Mouse (Mus musculus) 3134 (cell line): ENCODE data around the gene Med29.
"Not testable (repeated sequence)": the region's sequence is repeated elsewhere in the genome, so short reads cannot be mapped to it uniquely, and the experiment has no call there.

ENCODE experiments used
- DNase-seq: peaks from one replicate; pipeline ENCODE4 v3.0.0-alpha.2; 2011; ENCODE audit warnings: low spot score; ENCODE audit not compliant: insufficient read length; ENCODE audit errors: extremely low read depth

Gene Med29

DNA sequence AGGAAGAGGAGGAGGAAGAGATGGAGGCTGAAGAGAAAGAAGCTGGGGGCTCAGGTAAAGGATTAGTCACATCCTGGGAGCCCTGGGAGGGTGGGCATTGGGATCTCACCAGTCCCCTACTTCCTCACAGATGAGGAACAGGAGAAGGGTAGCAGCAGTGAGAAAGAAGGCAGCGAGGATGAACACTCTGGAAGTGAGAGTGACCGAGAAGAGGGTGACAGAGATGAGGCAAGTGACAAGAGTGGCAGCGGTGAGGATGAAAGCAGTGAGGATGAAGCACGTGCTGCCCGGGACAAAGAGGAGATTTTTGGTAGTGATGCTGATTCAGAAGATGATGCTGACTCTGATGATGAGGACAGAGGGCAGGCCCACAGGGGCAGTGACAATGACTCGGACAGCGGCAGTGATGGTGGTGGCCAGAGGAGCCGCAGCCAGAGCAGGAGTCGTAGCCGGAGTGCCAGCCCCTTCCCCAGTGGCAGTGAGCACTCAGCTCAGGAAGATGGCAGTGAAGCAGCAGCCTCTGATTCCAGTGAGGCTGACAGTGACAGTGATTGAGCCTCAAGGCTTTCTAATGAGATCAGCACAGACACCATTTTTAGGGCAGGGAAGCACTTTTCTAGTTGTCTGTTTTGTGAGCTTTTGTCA, 6.3 kb upstream of the Med29 start:
- DNase-seq: no peak

DNA sequence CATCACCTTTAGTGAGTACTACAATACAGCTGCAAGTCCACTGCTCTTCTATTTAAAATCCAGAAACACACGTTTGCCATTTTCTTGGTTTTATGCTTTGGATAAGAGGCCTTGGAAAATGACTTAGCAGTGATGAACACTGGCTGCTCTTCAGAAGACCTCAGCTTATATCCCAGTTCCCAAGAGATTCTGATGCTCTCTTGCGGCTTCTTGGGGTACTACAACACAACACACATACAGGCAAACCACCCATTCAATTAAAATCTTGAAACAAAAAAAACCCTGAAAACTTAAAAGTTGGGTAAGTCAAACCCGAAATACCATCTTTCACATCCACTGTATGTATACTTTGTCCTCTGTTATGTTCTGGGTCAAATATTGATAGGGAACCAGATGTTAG, 5.5 kb upstream of the Med29 start:
- DNase-seq: no peak

DNA sequence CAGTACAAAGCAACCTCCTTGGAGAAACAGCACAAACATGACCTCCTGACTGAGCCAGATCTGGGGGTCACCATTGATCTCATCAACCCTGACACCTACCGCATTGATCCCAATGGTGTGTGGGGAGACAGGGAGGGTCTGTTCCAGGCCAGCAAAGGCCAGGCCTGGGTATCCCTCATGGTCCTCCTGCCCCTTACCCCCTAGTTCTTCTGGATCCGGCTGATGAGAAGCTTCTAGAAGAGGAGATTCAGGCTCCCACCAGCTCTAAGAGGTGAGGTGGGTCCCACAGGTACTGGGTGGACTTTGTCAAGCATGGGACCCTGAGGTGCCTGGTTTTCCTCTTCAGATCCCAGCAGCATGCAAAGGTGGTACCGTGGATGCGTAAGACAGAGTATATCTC, 2.9 kb upstream of the Med29 start:
- DNase-seq: no peak

DNA sequence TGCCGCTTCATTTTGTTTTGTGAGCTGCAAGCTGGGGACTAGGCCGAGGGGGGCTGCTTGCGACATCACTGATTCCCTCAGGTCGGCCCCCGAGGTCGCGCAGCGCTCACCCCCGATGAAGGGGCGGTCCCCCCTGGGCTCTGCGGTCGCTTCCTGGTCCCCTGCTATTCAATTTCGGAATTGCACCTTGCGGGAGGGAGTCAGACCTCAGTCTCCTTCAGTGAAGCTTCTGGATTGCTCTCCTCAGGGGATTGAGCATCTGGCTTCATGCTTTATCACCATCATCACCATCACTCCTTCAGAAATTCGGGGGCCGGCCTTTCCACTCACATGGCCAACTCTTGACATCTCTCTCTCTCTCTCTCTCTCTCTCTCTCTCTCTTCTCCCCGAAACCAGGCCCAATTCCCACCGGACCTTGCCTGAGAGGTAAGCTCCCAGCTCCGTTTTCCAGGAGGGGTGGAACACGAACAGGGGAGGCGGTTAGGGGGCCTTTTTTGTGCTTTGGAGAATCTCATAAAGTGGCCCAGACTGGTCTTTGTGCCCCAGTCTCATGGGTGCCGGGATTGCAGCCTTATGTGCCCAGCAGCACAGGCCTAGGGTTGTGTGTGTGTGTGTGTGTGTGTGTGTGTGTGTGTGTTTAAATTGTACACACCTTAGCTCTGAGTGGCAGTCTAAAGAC, 904 bp upstream of the Med29 start:
- DNase-seq: no peak

DNA sequence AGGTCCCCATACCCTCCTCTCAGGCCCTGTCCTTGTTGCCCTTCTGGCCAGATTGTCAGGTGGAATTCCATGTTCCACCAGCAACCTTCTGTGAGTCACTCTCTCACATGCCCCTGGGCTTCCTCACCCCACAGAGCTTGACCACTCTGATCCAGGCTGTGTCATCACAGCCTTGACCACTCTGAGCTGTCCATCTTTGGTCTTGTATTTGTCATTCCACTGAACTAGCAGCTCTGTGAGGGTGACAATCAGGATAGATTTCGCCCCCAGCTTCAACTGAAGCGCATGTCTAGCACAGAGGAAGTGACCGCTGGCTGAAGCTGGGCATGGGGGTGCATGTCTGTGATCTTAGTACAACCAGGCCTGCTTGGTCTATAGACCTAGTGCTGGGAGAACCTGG, 2.2 kb downstream of the Med29 start:
- no peak for DNase-seq

DNA sequence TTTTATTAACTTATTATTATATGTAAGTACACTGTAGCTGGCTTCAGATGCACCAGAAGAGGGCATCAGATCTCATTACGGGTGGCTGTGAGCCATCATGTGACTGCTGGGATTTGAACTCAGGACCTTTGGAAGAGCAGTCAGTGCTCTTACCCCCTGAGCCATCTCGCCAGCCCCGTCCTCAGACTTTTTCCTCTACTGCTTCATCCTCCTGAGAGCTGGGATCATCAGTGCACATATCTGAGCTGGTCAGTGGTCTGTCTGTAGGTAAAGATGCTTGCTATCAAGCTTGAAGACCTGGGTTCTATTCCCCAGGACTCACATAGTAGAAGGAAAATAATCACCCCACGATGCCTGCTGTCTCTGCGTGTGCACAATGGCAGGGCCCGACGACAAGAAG, 5.1 kb downstream of the Med29 start:
- DNase-seq: not testable (repeated sequence)

DNA sequence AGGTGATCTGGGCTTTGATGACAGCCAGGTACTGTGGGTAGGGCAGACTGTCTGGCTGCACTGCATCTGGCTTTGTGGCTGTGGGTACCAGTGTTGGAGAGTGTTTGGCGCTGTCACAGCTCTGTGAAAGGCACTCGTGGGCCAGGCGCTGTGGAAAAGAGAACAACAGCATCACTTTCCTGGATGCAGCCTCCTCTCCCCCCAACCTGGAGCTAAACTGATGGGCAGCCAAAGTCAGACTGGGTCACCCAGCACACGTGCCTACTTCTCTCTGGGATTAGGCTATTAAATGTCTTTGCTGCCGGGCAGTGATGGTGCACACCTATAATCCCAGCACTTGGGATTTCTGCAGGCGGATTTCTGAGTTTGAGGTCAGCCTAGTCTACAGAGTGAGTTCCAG, 5.6 kb downstream of the Med29 start:
- DNase-seq: not testable (repeated sequence)

DNA sequence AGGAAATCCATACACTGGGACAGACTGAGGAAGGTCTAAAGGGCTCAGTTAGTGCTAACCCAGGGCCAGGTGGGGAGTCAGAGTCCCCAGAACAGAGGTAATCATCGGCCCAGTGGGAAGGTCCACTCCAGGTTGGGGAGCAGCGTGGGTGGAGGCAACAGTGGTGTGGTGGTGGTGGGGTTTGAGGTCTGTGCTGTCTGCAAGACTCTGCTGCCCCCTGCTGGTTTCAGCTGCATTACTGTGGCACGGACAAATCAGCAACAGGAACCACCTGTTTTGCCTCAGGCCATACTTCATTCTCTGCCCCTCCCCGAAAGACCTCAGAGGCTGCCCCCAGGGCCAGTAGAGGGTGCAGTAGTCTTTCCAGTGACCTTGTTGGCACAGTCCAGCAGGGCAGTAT, 6.0 kb downstream of the Med29 start:
- peak; percentile 65 for DNase-seq

DNA sequence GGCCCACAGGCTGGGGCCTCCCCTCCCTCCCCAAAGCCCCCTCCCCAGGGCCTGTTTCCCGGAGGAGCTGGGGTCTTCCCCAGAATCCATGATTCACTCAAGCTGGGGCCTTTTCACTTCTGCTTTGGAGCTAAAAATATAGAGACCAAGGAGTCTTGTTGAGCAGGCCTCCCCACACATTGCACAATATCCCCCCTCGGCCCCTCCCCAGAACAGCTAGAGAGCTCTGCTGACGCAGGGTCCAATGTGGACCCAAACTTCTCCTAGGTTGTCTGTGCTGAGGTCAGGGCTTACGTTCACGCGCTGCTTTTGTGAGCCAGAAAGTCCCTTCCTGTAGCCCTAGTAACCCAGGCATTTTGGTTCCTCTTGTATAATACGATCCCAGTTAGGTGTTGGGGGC, 6.5 kb downstream of the Med29 start:
- no peak for DNase-seq

DNA sequence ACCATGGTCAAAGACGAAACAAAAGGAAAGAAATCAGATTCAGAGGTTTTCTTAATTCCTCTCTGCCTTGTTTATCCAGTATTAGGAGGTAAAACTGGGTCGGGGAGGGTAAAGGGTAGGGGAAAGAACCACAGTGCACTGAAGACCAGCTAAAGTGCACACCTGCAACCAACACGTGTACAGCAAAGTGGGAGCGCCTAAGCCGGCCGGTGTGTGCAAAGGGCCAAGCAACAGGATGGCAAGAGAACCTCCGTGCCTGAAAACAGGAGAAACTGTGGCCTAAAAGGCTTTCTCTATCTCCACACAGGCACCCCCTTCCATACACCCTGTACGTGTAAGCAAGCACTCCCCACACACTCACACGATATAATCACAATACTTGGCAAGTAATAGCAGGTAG, 7.3 kb downstream of the Med29 start:
- DNase-seq: no peak

DNA sequence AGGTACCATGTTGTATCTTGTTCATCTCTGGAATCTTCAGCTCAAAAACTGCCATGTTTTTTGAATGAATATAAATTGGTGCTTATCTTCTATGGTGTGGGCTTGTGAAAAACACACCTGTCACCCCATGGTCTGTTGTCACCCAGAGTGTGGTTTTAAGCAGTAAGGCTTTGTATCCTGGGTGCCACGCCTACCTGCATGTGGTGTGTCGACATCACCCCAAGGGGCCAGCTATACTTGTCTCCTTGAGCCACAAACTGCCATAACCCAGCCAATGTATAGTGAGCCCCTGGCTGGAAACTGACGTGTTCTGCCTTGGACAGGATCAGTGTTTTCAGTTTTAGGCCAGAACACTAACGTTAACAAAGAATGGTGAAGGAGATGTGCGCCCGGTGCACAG, 8.3 kb downstream of the Med29 start:
- no peak for DNase-seq

DNA sequence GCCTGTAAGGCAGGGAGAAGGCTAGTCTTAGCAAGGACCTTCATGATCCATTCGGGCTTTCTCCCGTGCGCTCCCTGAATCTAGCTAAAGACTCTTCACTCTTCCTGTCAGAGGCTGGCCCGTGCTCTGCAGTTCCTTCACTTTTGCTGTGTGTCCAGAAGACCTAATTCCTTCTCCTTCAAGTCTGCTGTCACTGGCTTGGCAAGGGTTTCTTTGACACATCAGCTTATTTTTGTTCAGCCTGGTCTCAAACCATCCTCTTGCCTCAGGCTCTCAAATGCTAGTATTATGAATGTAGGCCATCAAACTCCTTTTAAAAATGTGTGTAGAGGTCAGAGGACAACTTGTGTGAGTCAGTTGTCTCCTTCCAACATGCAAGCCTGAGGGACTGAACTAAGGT, 8.9 kb downstream of the Med29 start:
- no peak for DNase-seq

DNA sequence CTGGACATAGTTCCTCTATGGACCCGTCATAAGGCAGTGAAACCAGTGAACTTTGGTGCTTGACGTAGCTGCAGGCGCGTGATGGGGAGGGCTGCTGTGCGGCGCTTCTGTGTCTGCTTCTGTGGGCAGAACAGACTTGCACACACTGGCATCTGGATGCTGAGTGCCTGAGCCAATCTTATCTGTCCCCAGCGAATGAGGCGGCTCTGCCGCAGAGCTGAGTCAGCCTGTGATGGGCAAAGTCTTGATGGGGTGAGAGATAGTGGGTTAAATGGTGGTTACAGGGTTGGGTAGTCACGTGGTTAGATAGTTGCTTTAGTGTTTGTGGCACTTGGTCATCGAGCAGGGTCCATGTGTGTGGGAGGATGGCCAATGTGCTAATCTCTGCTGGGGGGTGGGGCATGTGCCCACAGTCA, 9.5 kb downstream of the Med29 start:
- DNase-seq: peak; percentile 75

DNA sequence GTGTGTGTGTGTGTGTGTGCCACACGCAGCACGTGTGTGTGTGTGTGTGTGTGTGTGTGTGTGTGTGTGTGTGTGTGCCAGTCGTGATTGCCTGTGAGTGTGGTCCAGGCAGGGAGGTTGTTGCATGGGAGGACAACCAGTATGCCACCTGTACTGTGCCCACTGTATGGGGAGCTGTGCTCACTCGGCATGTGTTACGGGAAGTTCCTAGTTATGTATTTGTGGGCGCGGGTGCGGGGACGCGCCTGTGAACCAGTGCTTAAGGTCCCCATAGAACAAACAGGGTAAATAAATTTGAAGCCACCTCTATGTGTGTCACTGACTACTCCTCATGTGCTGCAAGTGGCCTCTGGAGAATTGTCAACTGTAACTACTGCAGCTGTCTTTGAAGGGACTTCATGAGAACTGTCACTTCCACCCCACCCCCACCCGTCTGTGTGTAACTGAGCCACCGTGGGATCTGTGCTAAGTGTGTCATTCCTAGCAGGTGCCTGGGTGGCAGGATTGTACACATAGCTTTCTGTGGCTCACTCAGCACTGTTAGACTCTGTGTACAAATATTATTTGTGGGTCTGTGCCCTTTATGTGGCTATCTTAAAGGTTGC, 10.1 kb downstream of the Med29 start:
- no peak for DNase-seq

DNA sequence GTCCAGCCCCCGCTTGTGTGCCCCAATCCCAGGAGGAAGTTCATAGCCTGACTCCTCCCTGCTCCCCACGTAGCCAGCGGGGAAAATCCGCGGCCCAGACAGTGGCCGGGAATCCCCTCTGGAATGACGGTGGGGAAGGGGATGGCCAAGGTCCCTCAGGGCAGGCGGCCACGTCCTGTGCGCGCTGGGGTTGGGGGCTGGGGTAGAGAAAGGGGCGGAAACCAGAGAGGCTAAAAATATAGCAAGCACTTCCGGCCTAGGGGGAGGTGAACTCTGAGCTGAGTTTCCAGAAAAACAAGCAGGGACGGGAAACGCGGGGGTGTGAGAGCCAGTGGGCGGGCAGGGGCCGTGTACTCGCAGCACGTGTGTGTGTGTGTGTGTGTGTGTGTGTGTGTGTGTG, 10.6 kb downstream of the Med29 start:
- DNase-seq: peak; percentile 82

DNA sequence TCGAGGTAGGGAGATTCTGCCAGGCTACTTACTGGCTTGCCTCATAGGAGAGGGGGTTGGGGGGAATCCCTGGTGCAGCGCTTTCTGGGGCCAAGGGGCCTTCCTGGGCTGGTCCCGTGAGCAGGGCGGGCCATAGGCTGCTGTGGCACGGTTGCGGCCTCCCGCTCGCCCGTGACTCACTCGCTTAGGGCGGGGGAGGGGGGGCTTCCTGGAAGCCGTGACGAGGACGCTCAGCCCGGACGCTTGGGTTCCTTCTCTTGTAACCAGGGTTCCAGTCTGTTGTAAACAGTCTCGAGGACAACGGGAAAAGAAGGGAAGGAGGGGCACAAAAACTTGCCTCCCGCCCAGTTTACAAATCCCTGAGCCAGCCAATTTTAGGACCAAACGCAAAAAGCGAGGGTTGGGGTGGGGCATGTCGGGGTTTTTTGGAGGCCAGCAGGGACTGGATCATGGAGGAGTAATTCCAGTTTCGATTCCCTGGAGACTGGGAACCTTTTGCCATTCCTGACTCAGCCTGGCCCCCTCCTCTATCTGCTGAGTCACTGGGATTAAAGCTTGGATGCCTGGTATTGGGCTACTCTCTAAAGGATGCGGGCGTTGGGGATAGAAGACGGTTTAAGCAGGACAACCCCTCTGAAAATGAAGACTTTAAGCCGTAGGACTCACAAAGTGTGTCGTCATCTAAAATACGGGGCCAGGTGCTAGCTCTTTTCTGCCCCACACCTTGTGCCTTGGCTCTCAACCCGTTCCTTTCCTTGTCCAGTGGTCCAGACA, 11.3 kb downstream of the Med29 start:
- peak; percentile 87 for DNase-seq

DNA sequence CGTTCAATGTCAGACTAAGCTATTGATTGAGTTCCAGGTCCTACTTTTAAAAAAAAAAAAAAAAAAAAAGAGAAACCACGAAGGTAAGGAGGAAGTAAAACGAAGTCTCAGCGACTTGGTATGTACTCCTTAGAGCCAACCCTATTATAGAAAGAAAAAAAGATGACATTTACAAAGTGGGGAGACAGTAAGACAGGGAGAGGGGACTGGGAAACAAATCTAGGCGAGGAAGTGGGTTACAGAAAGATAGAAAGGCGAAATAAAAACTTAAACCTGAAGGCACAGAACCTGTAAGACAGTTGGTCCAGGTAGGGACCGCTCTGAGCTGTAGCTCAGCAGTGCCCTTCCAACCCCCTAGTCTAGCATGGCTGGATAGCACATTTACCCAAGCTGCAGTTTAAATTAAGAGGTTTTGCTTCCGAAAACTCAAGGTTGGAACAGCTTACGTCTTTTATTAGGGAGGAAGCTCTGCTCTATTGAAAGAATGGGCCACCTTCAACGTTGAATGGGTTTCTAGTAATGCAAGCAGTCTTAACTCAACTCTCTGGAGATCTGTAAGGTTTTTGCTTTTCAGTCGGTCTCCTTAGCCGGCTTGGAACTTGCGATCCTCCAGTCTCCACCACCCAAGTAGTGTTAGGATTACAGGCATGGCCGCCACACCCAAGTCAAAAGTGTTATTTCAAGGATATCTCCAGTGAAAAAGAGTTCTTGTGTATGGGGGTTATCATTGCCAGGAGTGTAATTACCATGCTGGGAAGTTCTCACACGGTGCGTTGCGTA, 12.1 kb downstream of the Med29 start, which contains the start of gene Zfp36:
TSS of gene Zfp36 (minus strand) at position 17 of the 780 bp plus-strand sequence.
- DNase-seq: no peak

DNA sequence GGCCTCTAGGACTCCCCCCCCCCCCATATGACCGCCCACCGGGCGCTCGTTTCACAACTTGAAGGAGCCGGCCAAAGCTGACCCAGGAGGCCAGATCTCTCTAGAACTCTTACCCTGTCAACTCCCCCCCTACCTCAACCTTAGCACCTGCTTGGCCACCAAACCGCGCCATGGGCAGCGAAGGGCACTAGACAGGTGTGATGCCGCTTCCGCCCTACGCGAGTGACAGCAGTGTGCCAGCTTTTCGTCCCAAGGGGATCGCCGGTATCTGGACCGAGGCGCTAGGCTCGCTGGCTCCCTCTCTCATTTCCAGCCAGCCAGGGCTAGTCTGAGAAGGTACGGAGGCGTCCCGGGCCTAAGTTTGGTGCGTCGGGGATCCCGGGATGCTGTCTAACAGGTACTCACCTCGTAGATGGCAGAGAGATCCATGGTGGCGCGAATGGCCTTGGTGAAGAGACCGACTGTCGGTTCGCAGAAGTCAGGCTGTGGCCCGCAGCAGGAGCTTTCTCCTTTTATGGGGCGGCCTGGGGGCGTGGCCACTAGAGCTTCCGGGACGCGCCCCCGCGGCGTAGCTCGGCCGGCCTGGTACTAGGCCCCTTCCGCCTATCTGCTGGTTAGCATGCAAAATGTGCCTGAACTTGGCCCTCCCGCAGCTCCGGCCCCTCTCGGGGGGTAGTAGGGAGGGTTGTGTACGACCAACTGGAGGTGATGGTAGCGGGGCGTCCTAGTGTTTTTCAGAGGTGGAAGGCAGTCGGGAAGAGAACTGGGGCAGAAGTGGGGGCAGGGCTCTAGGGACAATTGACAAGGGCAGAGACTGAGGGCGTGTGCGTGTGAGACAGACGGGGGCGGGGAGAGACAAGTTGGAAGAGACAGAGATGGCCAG, 13.5 kb downstream of the Med29 start:
- DNase-seq: peak; percentile 93

DNA sequence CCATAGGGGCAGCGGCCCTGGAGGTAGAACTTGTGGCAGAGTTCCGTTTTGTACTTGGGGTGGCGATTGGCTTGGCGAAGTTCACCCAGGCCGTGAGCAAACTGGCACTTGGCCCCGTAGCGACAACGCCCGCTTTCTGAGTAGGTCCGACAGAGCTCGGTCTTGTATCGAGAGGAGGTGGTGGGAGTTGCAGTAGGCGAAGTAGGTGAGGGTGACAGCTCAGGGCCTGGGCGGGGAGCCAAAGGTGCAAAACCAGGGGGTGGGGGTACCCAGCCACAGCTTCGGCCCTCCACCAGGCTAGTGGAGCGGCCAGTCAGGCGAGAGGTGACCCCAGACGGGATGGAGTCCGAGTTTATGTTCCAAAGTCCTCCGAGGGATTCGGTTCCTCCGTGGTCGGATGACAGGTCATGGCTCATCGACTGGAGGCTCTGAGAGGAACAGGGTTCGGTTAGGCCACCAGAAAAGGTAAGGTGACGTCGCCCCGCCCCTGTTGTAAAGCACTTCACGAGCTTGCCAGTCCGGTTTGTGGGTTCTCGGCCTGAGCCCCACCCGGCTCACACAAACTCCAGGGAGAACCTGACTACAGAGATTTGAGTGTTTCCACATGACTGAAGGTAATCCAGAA, 14.3 kb downstream of the Med29 start:
- peak; percentile 74 for DNase-seq
